Mouse (Mus musculus) kidney, embryonic 15.5 days (tissue): Measurements from ENCODE around the gene Nmt2. TPM values are rescaled to one million over a fixed set of nuclear protein-coding genes. Genes with fewer than 3 reads are reported as not detected.

Experiments used
- ATAC-seq: fragments of 200-750 bp; cut with Nextera tagmentation; replicated peaks from 2 replicates; pipeline ENCODE4 v1.8.0; 2017; ENCODE audit warnings: moderate TSS enrichment; ENCODE audit not compliant: low FRiP score
- H3K27ac ChIP-seq: fragments of 300-500 bp; sonication (generic); 2 replicates; pipeline ENCODE4 v1.5.1; 2015; ENCODE audit warnings: mild to moderate bottlenecking, inconsistent platforms
- H3K27me3 ChIP-seq: fragments of 300-500 bp; sonication (generic); 2 replicates; pipeline ENCODE4 v1.6.1; 2015; ENCODE audit warnings: inconsistent platforms
- H3K36me3 ChIP-seq: fragments of 300-500 bp; sonication (generic); 2 replicates; pipeline ENCODE4 v1.6.1; 2015; ENCODE audit warnings: inconsistent platforms
- H3K4me1 ChIP-seq: fragments of 300-500 bp; sonication (generic); 2 replicates; pipeline ENCODE4 v1.6.1; 2015; ENCODE audit warnings: inconsistent platforms
- H3K4me2 ChIP-seq: fragments of 300-500 bp; sonication (generic); 2 replicates; pipeline ENCODE4 v1.6.1; 2015; ENCODE audit warnings: moderate library complexity, mild to moderate bottlenecking, inconsistent platforms
- H3K4me3 ChIP-seq: fragments of 300-500 bp; sonication (generic); replicated peaks from 2 replicates; pipeline ENCODE4 v1.5.1; 2015; ENCODE audit warnings: mild to moderate bottlenecking, inconsistent platforms
- H3K9ac ChIP-seq: fragments of 300-500 bp; sonication (generic); 2 replicates; pipeline ENCODE4 v1.6.1; 2015; ENCODE audit warnings: mild to moderate bottlenecking, inconsistent platforms
- H3K9me3 ChIP-seq: fragments of 300-500 bp; sonication (generic); replicated peaks from 2 replicates; pipeline ENCODE4 v1.6.1; 2016; ENCODE audit warnings: inconsistent platforms
- WGBS: fragments of 180-500 bp; shearing (Covaris S2); methylation state at CpG from one replicate; pipeline ENCODE4 v1.1.7; 2015; ENCODE audit warnings: mixed read lengths; 5-methylcytosine and 5-hydroxymethylcytosine counted together
- polyA plus RNA-seq: library from polyadenylated mRNA; unstranded; fragments of >200 nt; fragmentation: Nextera tagmentation; extraction: Ambion mirVana; gene quantifications from 2 replicates; pipeline ENCODE4 v1.2.1, GENCODE M21; 2015

Nmt2 gene
- polyA plus RNA-seq, 1 experiment from 2014 or later = 44.6 TPM

DNA sequence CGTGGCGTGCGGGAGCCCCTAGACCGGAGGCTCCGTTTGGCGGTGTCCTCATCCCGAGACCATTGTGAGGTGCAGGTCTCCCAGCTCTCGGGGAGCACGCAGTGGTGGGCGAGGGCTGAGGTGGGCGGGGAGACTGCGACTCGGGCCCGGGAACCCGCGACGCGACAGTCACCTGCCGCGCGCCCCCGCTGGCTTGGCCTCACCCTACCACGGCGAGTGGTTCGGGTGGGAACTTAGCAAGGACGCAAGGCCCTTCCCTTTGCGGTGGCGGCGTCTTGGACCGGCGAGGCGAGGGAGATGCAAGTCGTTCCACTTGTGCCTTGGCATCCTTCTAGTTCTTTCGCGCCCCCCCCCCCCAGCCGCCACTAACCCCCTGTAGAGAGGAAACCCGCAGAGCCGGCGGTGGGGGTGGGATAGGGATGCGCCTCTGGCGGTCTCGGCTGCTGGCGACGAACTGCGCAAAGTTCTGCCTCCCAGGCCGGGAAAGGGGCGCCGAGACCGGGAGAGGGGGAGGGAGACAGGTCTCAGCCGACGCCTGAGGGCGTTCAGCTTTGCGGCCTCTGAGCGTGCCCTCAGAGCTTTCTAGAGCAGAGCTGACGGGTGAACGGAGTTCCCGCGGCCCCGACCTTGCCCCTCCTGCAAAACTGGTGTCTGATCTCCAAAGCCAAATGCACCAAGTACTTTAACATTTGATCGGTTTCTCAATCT is 615 bp downstream of the Nmt2 start:
- H3K27me3 ChIP-seq = no peaks in the 10 kb centered on the region
- peak overlapping the region; percentile 81 for H3K9ac ChIP-seq
- WGBS = under 1% methylated on average over 56 of the region's 60 CpGs
- H3K9me3 ChIP-seq = no peaks in the 10 kb centered on the region
- H3K27ac ChIP-seq = peak overlapping the region; percentile 91
- ATAC-seq = peak; percentile 3
- peak overlapping the region; percentile 84 for H3K4me3 ChIP-seq
- peaks cover 17% of the 10 kb centered on the region for H3K4me1 ChIP-seq
- no peaks in the 10 kb centered on the region for H3K36me3 ChIP-seq
- H3K4me2 ChIP-seq = peak overlapping the region; percentile 88

DNA sequence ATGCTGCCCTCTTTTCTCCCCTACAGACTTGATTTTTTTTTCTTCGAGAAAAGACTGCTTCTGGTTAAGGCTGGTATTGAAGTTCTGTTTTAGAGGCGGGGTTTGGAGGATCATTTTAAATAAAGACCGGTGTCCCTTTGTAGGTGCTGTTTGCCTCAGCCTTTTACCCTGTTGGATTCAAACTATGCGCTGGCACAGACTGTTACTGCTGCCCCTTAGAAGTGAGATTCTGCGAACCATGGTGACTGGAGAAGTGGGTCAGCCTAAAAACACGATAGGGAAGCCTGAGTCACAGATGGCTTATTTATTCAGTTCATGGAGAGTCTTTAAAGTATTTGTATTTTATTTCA is 1.1 kb downstream of the Nmt2 start:
- Histone ChIP-seq H3K36me3 (no peaks in the 10 kb centered on the region), H3K9ac (peak overlapping the region; percentile 81), H3K27me3 (no peaks in the 10 kb centered on the region), H3K9me3 (no peaks in the 10 kb centered on the region), H3K4me1 (peaks cover 17% of the 10 kb centered on the region), H3K4me3 (peak overlapping the region; percentile 84), H3K27ac (peak overlapping the region; percentile 91; the same call in 1 of the 2 replicates), H3K4me2 (peak overlapping the region; percentile 88)
- ATAC-seq = no peak
- 4% methylated on average over 6 of the region's 6 CpGs for WGBS

DNA sequence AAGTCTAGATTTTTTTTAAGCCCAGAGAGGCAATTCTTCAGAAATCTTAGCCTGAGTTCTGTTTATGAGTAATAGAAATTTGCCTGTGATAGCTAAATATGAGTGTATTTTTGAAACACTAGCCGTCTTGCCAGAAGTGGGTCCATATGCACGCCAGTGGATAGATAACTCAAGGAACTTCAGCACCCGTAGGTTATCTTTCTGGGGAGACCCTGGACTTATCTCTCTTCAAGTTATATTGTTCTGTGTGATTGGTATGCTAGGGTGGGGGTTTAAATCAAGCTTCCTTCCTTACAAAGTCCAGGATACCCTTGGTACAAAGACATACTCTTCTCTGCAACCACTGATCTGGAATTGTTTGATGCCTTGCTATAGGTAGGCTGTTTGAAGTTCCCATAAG is 1.7 kb downstream of the Nmt2 start:
- Histone ChIP-seq H3K27me3 (no peaks in the 10 kb centered on the region), H3K4me1 (peaks cover 17% of the 10 kb centered on the region), H3K4me3 (peak overlapping the region; percentile 84; the same call in 1 of the 2 replicates), H3K4me2 (peak overlapping the region; percentile 88), H3K9ac (no peak overlapping the region), H3K9me3 (no peaks in the 10 kb centered on the region), H3K36me3 (no peaks in the 10 kb centered on the region), H3K27ac (no peak overlapping the region)
- no peak for ATAC-seq
- 78% methylated on average over 3 of the region's 3 CpGs for WGBS

DNA sequence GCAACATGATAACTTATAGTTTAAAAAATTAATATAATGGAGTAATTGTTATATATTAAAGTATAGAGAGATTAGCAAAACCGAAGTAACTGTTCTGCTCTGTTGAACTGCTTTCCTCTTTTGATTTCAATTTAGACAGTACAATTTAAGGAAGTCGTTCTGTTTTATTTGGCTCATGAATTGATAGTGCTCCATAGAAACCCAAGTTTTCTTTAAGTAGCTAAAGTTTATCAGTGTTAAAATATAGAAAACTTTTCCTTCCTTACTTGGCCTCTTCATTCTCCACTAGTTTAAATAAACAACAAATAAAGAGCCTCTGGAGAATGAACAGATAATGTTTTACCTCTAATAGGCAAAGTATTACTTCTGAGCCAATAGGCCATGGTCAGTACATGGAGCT is 2.2 kb downstream of the Nmt2 start:
- Histone ChIP-seq H3K4me2 (no peak overlapping the region), H3K4me1 (peaks cover 17% of the 10 kb centered on the region), H3K4me3 (no peak overlapping the region), H3K27ac (no peak overlapping the region), H3K9me3 (no peaks in the 10 kb centered on the region), H3K9ac (no peak overlapping the region), H3K27me3 (no peaks in the 10 kb centered on the region), H3K36me3 (no peaks in the 10 kb centered on the region)
- 51% methylated on average over 2 of the region's 2 CpGs for WGBS
- ATAC-seq = no peak

DNA sequence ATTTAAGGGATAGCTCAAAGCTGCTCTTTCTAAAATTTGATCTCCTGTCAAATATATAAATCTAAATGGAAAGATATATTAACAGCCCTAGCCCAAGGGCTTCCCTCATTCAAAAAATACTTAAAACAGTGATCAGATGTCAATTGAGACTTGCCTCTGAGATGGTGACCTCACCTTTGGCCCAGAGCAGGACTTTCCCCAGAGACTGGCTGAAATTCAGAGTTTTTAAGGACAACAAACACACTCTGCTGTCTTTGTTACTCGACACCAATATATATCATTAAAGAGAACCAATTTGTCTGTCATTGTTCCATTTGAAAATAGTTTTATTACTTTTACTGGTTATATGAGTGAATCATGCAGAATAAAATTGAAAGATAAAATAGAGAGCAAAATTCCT is 5.6 kb downstream of the Nmt2 start:
- no peaks in the 10 kb centered on the region for H3K9me3 ChIP-seq
- ATAC-seq = no peak
- no peaks in the 10 kb centered on the region for H3K27me3 ChIP-seq
- H3K4me1 ChIP-seq = peaks cover 9% of the 10 kb centered on the region
- WGBS = 66% methylated on average over 1 of the region's 1 CpGs
- H3K4me3 ChIP-seq = no peak overlapping the region
- H3K27ac ChIP-seq = no peak overlapping the region
- H3K4me2 ChIP-seq = no peak overlapping the region
- H3K36me3 ChIP-seq = no peaks in the 10 kb centered on the region
- H3K9ac ChIP-seq = no peak overlapping the region

DNA sequence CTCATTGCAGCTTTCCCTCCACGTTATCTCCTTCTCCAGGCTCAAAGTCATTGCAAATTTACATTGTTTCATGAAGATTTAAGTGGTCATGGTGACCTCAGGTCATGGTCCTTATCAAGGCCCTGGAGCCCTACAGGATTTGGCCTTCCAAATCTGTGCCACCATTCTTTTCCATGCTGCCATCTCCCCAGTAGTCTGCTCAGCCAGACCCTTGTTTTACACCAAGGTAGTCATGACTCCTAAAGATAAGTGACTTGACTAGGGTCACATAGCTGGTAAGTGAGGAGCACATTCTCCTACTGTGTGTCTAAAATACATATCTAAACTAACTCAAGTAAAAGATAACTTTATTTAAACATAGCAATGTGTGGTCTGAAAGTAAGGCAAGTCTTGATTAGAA is 8.2 kb downstream of the Nmt2 start:
- Histone ChIP-seq H3K4me2 (no peak overlapping the region), H3K4me1 (no peaks in the 10 kb centered on the region), H3K27me3 (no peaks in the 10 kb centered on the region), H3K36me3 (no peaks in the 10 kb centered on the region), H3K9ac (no peak overlapping the region), H3K27ac (no peak overlapping the region), H3K9me3 (no peaks in the 10 kb centered on the region), H3K4me3 (no peak overlapping the region)
- WGBS = 78% methylated on average over 1 of the region's 1 CpGs
- ATAC-seq = no peak

DNA sequence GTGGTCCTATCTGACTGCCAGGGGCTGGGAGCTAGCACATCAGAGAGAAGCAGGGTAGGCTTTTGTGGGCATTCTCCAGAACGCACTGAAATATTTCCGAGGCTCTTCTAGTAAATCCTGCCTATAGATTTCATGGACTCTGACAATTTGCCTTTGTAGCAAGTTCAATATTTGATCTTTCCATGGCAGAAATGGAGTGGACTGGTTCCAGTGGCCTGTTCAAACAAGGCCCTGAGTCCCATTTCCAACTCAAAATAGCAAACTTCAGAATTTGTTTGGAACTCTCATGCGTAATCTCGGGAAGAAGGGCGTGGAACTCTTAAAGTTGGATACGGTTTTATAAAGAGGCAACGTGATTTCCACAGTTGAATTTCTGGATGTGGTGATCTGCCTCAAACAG is 11.8 kb downstream of the Nmt2 start:
- Histone ChIP-seq H3K27me3 (no peaks in the 10 kb centered on the region), H3K9ac (no peak overlapping the region), H3K4me1 (no peaks in the 10 kb centered on the region), H3K4me2 (no peak overlapping the region), H3K36me3 (no peaks in the 10 kb centered on the region), H3K9me3 (no peaks in the 10 kb centered on the region), H3K27ac (no peak overlapping the region), H3K4me3 (no peak overlapping the region)
- 90% methylated on average over 7 of the region's 7 CpGs for WGBS
- no peak for ATAC-seq

DNA sequence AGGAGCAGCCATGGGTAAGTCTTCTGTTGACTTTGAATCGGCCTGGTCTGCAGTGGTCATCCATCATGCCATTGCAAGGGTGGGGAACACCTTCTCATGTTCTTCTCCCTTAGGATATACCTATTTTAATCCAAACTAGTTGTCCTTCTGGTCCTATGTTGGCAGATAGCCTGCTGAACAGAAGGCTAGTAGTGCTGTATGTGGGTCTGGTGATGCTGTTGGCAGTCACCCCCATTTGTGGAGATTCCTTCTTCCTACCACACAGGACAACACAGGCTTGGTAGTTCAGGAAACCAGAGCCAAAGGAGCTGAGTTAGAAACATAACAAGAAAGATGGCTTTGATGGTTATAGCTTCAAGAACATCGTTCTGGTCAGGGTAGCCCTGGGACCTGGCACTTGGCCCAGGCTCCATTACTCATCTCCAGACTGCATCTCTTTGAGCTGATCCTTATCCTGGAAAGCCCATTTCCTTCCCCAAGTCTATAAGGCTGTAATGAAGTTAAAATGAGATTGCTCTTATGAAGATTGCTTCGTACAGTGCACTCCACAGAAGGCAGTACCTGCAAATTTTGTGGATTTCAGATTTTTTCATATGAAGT is 21.5 kb downstream of the Nmt2 start:
- Histone ChIP-seq H3K4me1 (peaks cover 10% of the 10 kb centered on the region; the same call in 1 of the 2 replicates), H3K4me2 (no peak overlapping the region), H3K9me3 (no peaks in the 10 kb centered on the region), H3K4me3 (no peak overlapping the region), H3K27ac (no peak overlapping the region), H3K36me3 (peaks cover 14% of the 10 kb centered on the region), H3K9ac (no peak overlapping the region), H3K27me3 (no peaks in the 10 kb centered on the region)
- 48% methylated on average over 3 of the region's 3 CpGs for WGBS
- no peak for ATAC-seq

DNA sequence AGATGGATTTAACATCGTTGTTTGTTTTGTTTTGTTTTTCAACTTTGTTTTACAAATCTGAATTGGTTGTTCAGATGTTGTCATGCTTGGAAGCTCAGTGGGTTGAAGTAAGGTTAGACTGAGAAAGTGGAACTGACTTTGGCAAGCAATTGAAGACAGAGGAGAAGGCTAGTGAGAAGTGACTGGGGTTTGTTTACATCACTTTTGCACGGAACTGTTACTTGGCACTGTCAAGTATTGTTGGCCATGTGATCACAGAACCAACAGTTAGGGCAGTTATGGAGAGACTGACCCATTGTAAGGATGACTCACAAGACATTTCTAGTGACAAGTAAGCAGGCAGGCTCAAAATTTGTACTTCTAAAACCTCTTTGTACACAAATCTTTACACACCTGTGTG is 39.1 kb downstream of the Nmt2 start:
- no peak overlapping the region for H3K4me3 ChIP-seq
- ATAC-seq = no peak
- H3K27ac ChIP-seq = no peak overlapping the region
- H3K4me2 ChIP-seq = no peak overlapping the region
- 87% methylated on average over 2 of the region's 2 CpGs for WGBS
- peaks cover 82% of the 10 kb centered on the region for H3K36me3 ChIP-seq
- H3K4me1 ChIP-seq = no peaks in the 10 kb centered on the region
- H3K9ac ChIP-seq = no peak overlapping the region
- no peaks in the 10 kb centered on the region for H3K27me3 ChIP-seq
- H3K9me3 ChIP-seq = no peaks in the 10 kb centered on the region

DNA sequence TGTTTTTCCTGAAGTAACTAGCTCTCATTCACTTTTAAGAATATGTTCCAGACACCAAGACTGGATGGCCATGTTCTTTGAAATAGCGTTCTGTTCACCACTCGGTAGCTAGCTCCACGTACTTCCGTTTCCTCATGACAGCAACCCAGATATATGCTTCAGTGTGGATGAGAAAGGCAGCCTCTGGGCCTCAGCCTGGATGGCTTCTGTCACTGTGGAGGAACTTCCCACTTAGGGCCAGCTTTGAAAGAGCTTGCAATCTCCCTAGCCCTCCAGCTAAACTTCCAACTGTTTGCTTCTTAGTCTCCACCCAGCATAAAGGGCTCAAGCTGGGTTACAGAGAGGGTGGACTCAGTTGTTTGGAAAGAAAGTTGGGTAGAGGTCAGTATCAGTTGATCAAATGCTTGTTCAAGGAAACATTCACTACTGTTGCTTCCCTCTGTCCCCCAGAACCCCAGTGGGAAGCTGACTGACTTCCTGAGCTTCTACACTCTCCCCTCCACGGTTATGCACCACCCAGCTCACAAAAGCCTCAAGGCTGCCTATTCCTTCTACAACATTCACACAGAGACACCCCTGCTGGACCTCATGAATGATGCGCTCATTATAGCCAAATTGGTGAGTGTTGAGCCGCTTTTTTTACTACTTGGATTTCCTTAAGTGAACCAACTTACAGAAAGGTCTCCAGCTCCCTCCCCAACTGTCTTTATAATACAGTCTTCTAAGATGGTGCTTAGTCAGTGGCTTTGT is 40.5 kb downstream of the Nmt2 start:
- no peaks in the 10 kb centered on the region for H3K9me3 ChIP-seq
- H3K4me3 ChIP-seq = no peak overlapping the region
- 94% methylated on average over 7 of the region's 7 CpGs for WGBS
- no peaks in the 10 kb centered on the region for H3K4me1 ChIP-seq
- H3K4me2 ChIP-seq = no peak overlapping the region
- H3K9ac ChIP-seq = no peak overlapping the region
- H3K27me3 ChIP-seq = no peaks in the 10 kb centered on the region
- no peak overlapping the region for H3K27ac ChIP-seq
- H3K36me3 ChIP-seq = peaks cover 84% of the 10 kb centered on the region
- ATAC-seq = no peak

DNA sequence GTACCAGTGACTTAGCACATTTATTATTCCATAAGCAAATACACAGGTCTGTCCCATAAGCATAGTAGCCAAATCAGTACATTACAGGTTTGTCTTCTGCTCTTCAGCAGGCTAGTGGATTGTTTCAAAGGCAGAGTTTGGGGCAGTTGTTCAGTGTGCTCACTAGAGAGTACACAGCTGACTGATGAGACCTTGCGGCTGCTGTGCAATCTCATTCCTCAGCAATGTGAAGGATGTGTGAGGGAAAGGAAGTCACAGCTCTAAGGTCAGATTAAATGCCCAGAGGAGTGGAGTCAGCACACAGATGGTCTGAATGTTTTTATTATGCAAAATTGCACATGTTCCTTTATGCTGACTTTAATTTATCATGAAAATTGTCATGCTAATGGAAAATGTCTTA is 42.5 kb downstream of the Nmt2 start:
- H3K9ac ChIP-seq = no peak overlapping the region
- no peaks in the 10 kb centered on the region for H3K9me3 ChIP-seq
- H3K27ac ChIP-seq = no peak overlapping the region
- 75% methylated on average over 1 of the region's 1 CpGs for WGBS
- H3K4me3 ChIP-seq = no peak overlapping the region
- peaks cover 71% of the 10 kb centered on the region for H3K36me3 ChIP-seq
- H3K27me3 ChIP-seq = no peaks in the 10 kb centered on the region
- H3K4me1 ChIP-seq = peaks cover 12% of the 10 kb centered on the region
- no peak overlapping the region for H3K4me2 ChIP-seq
- no peak for ATAC-seq

DNA sequence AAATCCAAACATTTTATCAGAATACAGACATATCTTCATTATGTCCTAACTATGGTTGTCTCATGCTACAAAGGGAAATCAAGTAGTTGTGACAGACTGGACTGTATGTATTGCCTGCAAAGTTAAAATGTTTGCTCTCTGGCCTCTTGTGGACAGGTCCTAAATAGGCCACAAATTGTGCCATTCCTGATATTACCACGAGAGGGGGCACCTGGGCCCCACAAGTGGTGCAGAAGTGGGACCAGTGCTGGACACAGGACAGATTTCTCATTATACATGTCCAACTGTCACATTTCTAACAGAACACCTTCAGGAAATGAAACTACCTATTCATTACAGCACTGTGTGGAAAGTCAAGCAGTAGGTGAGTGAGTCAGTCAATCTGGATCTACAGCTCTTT is 43.3 kb downstream of the Nmt2 start:
- Histone ChIP-seq H3K27ac (no peak overlapping the region), H3K9ac (no peak overlapping the region), H3K4me2 (no peak overlapping the region), H3K27me3 (no peaks in the 10 kb centered on the region), H3K9me3 (no peaks in the 10 kb centered on the region), H3K4me3 (no peak overlapping the region), H3K4me1 (peaks cover 17% of the 10 kb centered on the region), H3K36me3 (peaks cover 64% of the 10 kb centered on the region)
- WGBS = 53% methylated on average over 1 of the region's 1 CpGs
- ATAC-seq = no peak
